Mouse (Mus musculus) spleen, adult 2 months (tissue): ENCODE data around the gene Sowahb. TPM values are rescaled to one million over a fixed set of nuclear protein-coding genes. Genes with fewer than 3 reads are reported as not detected.

Experiments used
- DNase-seq, 2 experiments: peaks; one replicate each; pipeline versions ENCODE4 v3.0.0 to v3.0.0-alpha.2; 2012 to 2021; ENCODE audit warnings: low spot score in 2 of 2, low read depth in 1 of 2
- H3K27ac ChIP-seq: fragments of 200-500 bp; 2 replicates; pipeline ENCODE4 v1.5.1; 2012; ENCODE audit warnings: low read length, inconsistent platforms; ENCODE audit not compliant: insufficient read depth
- H3K27me3 ChIP-seq: fragments of 200-500 bp; 2 replicates; pipeline ENCODE4 v1.6.1; 2012; ENCODE audit warnings: mild to moderate bottlenecking, moderate library complexity, low read length, inconsistent platforms; ENCODE audit not compliant: control insufficient read depth, insufficient read depth
- H3K36me3 ChIP-seq: fragments of 200-500 bp; 2 replicates; pipeline ENCODE4 v1.6.1; 2012; ENCODE audit warnings: mild to moderate bottlenecking, low read length, inconsistent platforms; ENCODE audit not compliant: control insufficient read depth, insufficient read depth
- H3K4me1 ChIP-seq: fragments of 200-500 bp; 2 replicates; pipeline ENCODE4 v1.6.1; 2011; ENCODE audit warnings: inconsistent platforms; ENCODE audit not compliant: control insufficient read depth, insufficient read depth, insufficient read length
- H3K4me3 ChIP-seq: fragments of 200-500 bp; 2 replicates; pipeline ENCODE4 v1.5.1; 2011; ENCODE audit warnings: mild to moderate bottlenecking, inconsistent platforms; ENCODE audit not compliant: insufficient read depth, insufficient read length; ENCODE audit errors: extremely low read depth
- CTCF ChIP-seq: fragments of 200-500 bp; IDR thresholded peaks from 2 replicates; pipeline ENCODE4 v1.5.1; 2011; ENCODE audit warnings: mild to moderate bottlenecking, inconsistent platforms; ENCODE audit not compliant: insufficient read depth, insufficient read length, insufficient replicate concordance; ENCODE audit errors: extremely low read depth
- POLR2A ChIP-seq: fragments of 200-500 bp; IDR thresholded peaks from 2 replicates; pipeline ENCODE4 v1.6.1; 2011; ENCODE audit warnings: low read depth, low read length, inconsistent platforms
- WGBS: fragments of 180-500 bp; shearing (Covaris S2); methylation state at CpG from one replicate; pipeline ENCODE4 v1.1.7; 2018; 5-methylcytosine and 5-hydroxymethylcytosine counted together
- polyA plus RNA-seq: library from polyadenylated mRNA; depleted of rRNA; stranded (reverse); fragments of >200 nt; gene quantifications from 2 replicates; pipeline ENCODE4 v1.2.3, GENCODE M21; 2012; rRNA removed

The Sowahb gene
- polyA plus RNA-seq, result not detected in 2 replicates

DNA sequence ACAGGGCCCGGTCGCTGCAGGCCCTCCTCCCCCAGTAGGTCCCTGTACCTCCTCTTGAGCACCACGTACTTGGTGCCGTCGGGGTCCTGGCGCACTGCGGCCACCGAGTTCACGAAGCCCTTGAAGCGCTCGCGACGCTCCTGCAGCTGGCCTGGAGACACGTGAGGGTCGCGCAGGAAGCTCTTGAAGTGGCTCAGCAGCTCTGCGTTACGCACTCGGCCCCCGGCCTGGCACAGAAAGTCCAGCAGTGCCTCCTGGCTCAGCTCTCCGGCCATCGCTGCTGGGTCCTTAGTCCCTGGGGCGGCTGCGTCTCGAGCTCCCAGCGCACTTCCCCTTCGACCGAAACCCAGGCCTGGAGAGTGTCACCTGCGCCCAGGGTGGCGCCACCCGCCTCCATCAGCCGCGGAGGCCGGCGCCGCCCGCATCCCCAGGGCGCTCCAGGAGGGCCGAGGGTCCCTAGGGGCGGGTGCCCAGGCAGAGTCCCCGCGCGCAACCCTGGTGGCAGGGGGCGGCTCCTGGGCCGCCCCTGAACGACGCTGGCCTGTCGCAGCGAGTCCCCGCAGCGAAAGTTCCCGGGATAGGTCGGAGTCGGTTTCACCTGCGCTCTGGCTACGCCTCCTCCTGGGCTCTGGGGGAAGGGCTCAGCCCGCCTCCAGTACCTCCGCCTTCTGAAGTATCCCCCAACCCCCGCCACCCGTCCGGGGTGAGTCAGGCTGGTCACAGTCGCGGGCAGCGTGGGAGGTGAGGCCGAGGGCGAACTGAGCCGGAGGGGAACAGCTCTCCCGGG is at the start of gene Sowahb:
TSS of gene Sowahb (minus strand) at position 439 of the 787 bp plus-strand sequence.
- 4% methylated on average over 68 of the region's 68 CpGs for WGBS
- H3K4me1 ChIP-seq, result peaks cover 5% of the 10 kb centered on the region; the same call in 1 of the 2 replicates
- H3K36me3 ChIP-seq, result no peaks in the 10 kb centered on the region
- no peak within 1 kb of the TSS for H3K27ac ChIP-seq
- H3K4me3 ChIP-seq, result peak within 1 kb of the TSS; percentile 10; the same call in 1 of the 2 replicates
- TF ChIP-seq CTCF, result no peak
- no peak for TF ChIP-seq POLR2A
- H3K27me3 ChIP-seq, result peaks cover 17% of the 10 kb centered on the region
- DNase-seq, result peak in 1 of 2 experiments; percentile 12

GRCm38 (mm10) chr5:93093638-93094527 is 49.1 kb upstream of the Sowahb start:
- 2% methylated on average over 50 of the region's 50 CpGs for WGBS
- H3K36me3 ChIP-seq, result no peaks in the 10 kb centered on the region
- H3K4me3 ChIP-seq, result peak overlapping the region; percentile 95
- TF ChIP-seq CTCF, result no peak
- no peak for TF ChIP-seq POLR2A
- peaks cover 16% of the 10 kb centered on the region for H3K4me1 ChIP-seq
- peak overlapping the region; percentile 75 for H3K27ac ChIP-seq
- peak in 1 of 2 experiments; percentile 34 for DNase-seq
- no peaks in the 10 kb centered on the region for H3K27me3 ChIP-seq

- H3K4me3 ChIP-seq, result peak within 1 kb of the TSS; percentile 95
- under 1% methylated on average over 60 of the region's 63 CpGs for WGBS
- H3K27me3 ChIP-seq, result no peaks in the 10 kb centered on the region
- H3K4me1 ChIP-seq, result peaks cover 16% of the 10 kb centered on the region
- peak; percentile 83 to 88 for DNase-seq
- no peaks in the 10 kb centered on the region for H3K36me3 ChIP-seq
- TF ChIP-seq POLR2A, result peak; percentile 57
- TF ChIP-seq CTCF, result no peak
- H3K27ac ChIP-seq, result peak within 1 kb of the TSS; percentile 75
Observed at GRCm38 (mm10) chr5:93092857-93093622, 48.2 kb upstream of the Sowahb start, which contains the start of gene Sept11. Gene Sept11, plus strand, starts transcription at chr5:93093437.

- peak; percentile 53 to 73 for DNase-seq
- no peak overlapping the region for H3K27ac ChIP-seq
- 5% methylated on average over 28 of the region's 28 CpGs for WGBS
Observed at GRCm38 (mm10) chr5:93092147-93092781, 47.4 kb upstream of the Sowahb start.

GRCm38 (mm10) chr5:93091266-93091665 is 46.4 kb upstream of the Sowahb start:
- Histone ChIP-seq H3K4me3 (no peak overlapping the region), H3K36me3 (no peaks in the 10 kb centered on the region), H3K27me3 (no peaks in the 10 kb centered on the region), H3K4me1 (peaks cover 16% of the 10 kb centered on the region), H3K27ac (no peak overlapping the region)
- 77% methylated on average over 3 of the region's 3 CpGs for WGBS
- TF ChIP-seq CTCF (no peak), POLR2A (no peak)
- DNase-seq, result no peak

More at GRCm38 (mm10) chr5:93092147-93092781, 47.4 kb upstream of the Sowahb start:
- peaks cover 16% of the 10 kb centered on the region for H3K4me1 ChIP-seq
- H3K36me3 ChIP-seq, result no peaks in the 10 kb centered on the region
- peak overlapping the region; percentile 95 for H3K4me3 ChIP-seq
- no peaks in the 10 kb centered on the region for H3K27me3 ChIP-seq
- TF ChIP-seq POLR2A (no peak), CTCF (no peak)

GRCm38 (mm10) chr5:93085900-93086299 is 41.1 kb upstream of the Sowahb start:
- 86% methylated on average over 4 of the region's 4 CpGs for WGBS
- DNase-seq, result no peak
- no peak for TF ChIP-seq CTCF
- TF ChIP-seq POLR2A, result no peak
- no peak overlapping the region for H3K4me3 ChIP-seq
- no peaks in the 10 kb centered on the region for H3K36me3 ChIP-seq
- H3K27ac ChIP-seq, result no peak overlapping the region
- H3K4me1 ChIP-seq, result no peaks in the 10 kb centered on the region
- no peaks in the 10 kb centered on the region for H3K27me3 ChIP-seq
